Mouse (Mus musculus): ENCODE measurements around the gene Cpm.
"Not testable (repeated sequence)": the region's sequence is repeated elsewhere in the genome, so short reads cannot be mapped to it uniquely, and the experiment has no call there.

Cpm gene

GRCm38 (mm10) chr10:117697561-117698115 lies 68.3 kb downstream of the Cpm start:
- CTCF ChIA-PET, result no interaction called here

- CTCF ChIA-PET, result no interaction called here
These were observed 69.2 kb downstream of the Cpm start for GRCm38 (mm10) chr10:117698313-117699138.

- CTCF ChIA-PET, result no interaction called here
These were observed 70.6 kb downstream of the Cpm start for GRCm38 (mm10) chr10:117699914-117700313.

- CTCF ChIA-PET, result no interaction called here
These were observed 71.2 kb downstream of the Cpm start for GRCm38 (mm10) chr10:117700450-117700849.

DNA sequence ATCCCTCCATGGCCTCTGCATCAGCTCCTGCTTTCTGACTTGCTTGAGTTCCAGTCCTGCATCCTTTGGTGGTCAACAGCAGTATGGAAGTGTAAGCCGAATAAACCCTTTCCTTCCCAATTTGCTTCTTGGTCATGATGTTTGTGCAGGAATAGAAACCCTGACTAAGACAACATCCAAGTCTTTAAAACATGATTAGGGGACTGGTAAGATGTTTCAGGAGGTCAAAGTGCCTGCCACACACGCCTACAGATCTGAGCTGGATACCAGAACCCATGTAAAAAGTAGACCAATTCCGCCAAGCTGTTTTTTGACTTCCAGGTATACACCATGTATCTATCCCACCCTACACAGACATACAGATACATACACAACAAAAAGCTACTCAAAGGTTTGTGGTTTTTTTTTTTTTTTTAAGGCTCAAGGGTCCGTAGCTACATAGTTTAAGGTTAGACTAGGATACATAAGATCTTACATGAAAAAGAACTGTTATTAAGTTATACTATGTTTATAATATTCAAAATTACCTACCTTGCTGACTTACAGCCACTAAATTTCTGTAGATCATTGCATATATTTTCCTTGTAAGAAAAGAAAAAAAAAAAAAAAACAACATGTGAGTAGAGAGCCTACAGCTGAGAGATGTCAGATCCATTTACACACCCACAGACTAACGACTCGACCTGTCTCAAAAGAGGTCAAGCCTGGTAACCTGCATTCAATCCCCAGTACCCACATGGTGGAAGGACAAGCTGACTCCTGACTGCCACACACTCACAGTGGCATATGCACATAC lies 71.9 kb downstream of the Cpm start:
- CTCF ChIA-PET, result no interaction called here

DNA sequence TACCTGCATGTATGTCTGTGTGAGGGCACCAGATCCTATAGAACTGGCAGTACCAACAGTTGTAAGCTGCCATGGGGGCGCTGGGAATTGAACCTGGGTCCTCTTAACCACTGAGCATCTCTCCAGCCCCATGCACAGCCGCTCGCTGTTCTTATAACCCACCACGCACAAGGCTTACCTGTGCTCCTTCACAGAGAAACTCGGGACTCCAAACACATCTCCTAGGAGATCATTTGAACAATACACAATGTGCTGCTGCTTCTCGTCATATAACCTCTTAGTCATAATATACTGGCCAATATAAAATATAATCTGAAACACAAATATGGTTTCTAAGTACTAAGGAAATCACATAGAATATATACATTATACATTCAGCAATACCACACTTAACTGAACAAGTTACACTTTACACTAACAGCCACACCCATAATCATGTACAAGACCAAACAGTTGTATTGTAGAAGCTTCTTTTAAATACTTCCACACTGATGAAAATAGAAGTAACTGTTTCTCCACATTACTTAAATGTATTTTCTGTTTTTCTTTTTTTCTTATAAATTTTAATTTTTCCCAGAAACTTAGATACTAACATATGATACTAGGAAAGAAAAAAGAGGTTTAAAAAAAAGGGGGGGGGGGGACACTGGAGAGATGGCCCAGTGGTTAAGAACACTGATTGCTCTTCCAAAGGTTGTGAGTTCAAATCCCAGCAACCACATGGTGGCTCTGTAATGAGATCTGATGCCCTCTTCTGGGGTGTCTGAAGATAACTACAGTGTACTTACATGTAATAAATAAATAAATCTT lies 72.9 kb downstream of the Cpm start:
- CTCF ChIA-PET, result interaction anchor here (0.6 kb wide), 1 partner anchor 745 kb away, joined by 9 read pairs; no protein-coding TSS in a partner anchor

DNA sequence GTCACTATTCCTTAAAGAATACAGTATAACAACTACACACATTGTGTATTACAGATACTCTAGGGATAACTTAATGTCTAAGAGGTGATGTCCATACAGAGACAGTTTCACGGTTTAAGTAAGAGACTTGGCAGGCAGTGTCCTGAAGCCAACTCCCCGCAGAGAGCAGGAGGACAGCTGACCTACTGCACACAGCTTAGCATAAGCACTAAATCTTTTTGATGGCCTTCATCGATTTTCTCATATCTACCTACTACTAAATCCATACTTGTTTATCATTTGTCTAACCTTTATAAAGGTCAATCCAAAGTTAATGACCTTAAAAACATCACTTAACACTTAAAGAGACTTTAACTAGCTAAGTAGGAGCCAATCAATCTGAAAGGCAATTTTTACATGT lies 74.2 kb downstream of the Cpm start:
- CTCF ChIA-PET, result no interaction called here

DNA sequence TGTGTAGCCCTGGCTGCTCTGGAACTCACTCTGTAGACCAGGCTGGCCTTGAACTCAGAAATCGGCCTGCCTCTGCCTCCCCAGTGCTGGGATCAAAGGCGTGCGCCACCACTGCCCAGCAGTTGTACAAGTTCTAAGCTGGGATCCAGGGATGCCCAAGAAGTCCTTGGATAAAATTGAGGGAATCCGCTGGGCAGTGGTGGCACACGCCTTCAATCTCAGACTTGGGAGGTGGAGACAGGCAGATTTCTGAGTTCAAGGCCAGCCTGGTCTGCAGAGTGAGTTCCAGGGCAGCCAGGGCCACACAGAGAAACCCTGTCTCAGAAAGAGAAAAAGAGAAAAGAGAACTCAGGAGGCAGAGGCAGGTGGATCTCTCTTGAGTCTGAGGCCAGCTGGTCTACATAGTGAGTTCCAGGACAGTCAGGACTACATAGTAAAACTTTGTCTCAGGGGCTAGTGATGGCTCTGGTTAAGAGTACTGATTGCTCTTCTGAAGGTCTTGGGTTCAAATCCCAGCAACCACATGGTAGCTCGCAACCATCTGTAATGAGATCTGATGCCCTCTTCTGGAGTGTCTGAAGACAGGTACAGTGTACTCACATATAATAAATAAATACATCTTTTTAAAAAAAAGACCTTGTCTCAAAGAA lies 75.1 kb downstream of the Cpm start:
- CTCF ChIA-PET, result not testable (repeated sequence)

DNA sequence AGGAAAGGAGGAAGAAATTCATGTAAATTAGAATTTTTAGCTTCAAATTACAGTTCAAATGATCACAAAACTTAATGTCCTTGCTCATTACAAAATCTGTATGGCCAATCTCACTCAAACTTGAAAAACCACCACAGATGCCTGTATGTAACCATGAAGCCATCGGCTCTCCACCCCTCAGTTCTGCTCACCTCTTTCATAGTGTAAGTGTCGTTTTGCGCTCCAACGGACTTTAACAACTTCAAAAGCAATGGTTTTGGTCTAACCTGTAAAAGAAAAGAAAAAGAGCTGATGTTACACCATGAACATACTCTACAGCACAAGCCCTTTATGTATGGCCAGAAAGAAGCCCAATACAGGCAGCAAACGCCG lies 75.7 kb downstream of the Cpm start:
- CTCF ChIA-PET, result no interaction called here

DNA sequence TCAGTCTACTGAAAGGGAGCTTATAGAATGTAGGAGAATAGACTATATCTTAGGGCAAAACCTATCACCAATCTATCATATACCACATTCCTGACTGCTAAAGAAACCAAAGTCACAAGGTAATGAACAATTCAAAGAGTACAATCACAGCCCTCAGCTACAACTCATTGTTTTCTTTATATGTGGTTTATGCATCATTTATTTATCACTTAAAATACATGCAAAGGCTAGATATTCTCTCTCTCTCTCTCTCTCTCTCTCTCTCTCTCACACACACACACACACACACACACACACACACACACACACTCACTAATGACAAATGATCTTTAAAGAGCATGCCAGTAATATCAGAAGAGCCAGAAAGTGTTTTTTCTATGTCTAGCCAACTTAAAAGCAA lies 76.5 kb downstream of the Cpm start:
- CTCF ChIA-PET, result interaction anchor here (0.6 to 0.7 kb wide), 3 partner anchors 21 to 503 kb away, joined by 3 read pairs; no protein-coding TSS in a partner anchor

DNA sequence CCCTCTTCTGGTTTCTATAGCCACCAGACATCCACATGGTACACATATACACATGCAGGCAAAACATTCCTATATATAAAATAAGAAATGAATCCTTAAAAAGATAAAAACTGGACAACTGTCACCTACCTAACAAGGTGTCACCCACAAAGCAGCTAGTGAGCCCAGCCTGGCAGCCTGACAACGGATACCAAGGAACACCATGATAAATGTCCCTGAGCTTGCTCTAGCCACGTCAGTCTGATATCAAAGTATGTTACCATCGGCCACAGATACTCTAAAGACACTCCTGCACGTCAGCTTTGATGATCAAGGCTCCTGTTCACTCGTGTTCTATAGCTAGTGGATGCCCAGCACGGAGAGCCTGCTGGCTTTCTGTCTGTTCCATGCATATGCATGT lies 77.1 kb downstream of the Cpm start:
- CTCF ChIA-PET, result interaction anchor here (0.7 kb wide), 2 partner anchors 219 to 503 kb away, joined by 3 read pairs; no protein-coding TSS in a partner anchor

GRCm38 (mm10) chr10:117707114-117707838 lies 78.0 kb downstream of the Cpm start:
- CTCF ChIA-PET, result no interaction called here

GRCm38 (mm10) chr10:117708376-117708775 lies 79.1 kb downstream of the Cpm start:
- CTCF ChIA-PET, result no interaction called here

GRCm38 (mm10) chr10:117708856-117709255 lies 79.6 kb downstream of the Cpm start:
- CTCF ChIA-PET, result no interaction called here

- CTCF ChIA-PET, result interaction anchor here (1.1 kb wide), 1 partner anchor 1197 kb away, joined by 4 read pairs; no protein-coding TSS in a partner anchor
These were observed 80.1 kb downstream of the Cpm start for GRCm38 (mm10) chr10:117709326-117709830.

GRCm38 (mm10) chr10:117709930-117710603 lies 80.8 kb downstream of the Cpm start:
- CTCF ChIA-PET, result interaction anchor here (0.6 to 1.1 kb wide), 2 partner anchors 78 to 1197 kb away, joined by 4 read pairs; no protein-coding TSS in a partner anchor

GRCm38 (mm10) chr10:117710604-117711141 lies 81.4 kb downstream of the Cpm start, which contains the start of gene Mdm2:
Gene Mdm2, minus strand, starts transcription at chr10:117710758.
- CTCF ChIA-PET, result interaction anchor here (0.5 to 1.1 kb wide), 3 partner anchors 77 to 1196 kb away, joined by 4 to 6 read pairs (median 4); no protein-coding TSS in a partner anchor

- CTCF ChIA-PET, result no interaction called here
These were observed 82.1 kb downstream of the Cpm start for GRCm38 (mm10) chr10:117711408-117711807.

DNA sequence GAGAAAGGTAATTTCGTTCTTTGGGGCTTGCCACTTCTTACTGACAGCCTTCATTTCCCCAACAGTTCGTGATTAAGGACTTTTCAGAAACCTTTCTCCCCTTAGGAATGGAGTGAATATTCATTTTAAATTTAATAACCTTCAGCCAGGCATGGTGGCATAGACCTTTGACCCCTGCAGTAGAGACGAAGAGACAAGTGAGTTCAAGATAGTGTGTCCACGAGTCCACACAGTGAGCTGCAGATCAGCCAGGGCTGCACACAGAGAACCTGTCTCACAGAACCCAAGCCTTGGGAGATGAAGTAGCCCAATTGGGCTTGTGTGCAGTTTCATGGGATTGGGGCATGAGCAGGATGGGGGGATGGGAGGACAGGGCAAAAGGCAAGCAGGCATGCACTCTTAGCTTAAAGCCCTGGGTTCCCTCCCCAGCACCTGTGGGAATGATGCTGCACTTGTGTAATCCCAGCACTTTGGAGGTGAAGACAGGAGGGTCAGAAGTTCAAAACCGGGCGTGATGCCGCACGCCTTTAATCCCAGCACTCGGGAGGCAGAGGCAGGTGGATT lies 83.0 kb downstream of the Cpm start:
- CTCF ChIA-PET, result interaction anchor here (0.7 kb wide), 1 partner anchor 99 kb away, joined by 3 read pairs; no protein-coding TSS in a partner anchor
